Mouse (Mus musculus) ES-Bruce4 (cell line): ENCODE data around the gene Gm26657. TPM values are rescaled to one million over a fixed set of nuclear protein-coding genes. Genes with fewer than 3 reads are reported as not detected.
A peak's percentile ranks its signal among the peaks of the same experiment; 100 is the strongest.

ENCODE experiments used
- H3K27ac ChIP-seq: 2 replicates; pipeline ENCODE4 v1.5.1; 2012; ENCODE audit warnings: low read length, inconsistent platforms; ENCODE audit not compliant: insufficient read depth
- H3K27me3 ChIP-seq: 2 replicates; pipeline ENCODE4 v1.6.1; 2012; ENCODE audit warnings: mild to moderate bottlenecking, low read length, inconsistent platforms; ENCODE audit not compliant: control insufficient read depth, poor library complexity, insufficient read depth, severe bottlenecking
- H3K36me3 ChIP-seq: 2 replicates; pipeline ENCODE4 v1.6.1; 2012; ENCODE audit warnings: inconsistent platforms, mild to moderate bottlenecking, low read length, moderate library complexity; ENCODE audit not compliant: control insufficient read depth, poor library complexity, insufficient read depth, severe bottlenecking
- H3K4me1 ChIP-seq: one replicate; pipeline ENCODE4 v1.8.1; 2011; ENCODE audit warnings: low read length; ENCODE audit not compliant: control insufficient read depth, insufficient read depth
- H3K4me3 ChIP-seq: 2 replicates; pipeline ENCODE4 v1.5.1; 2011; ENCODE audit warnings: low read depth, mild to moderate bottlenecking, low read length
- H3K9ac ChIP-seq: 2 replicates; pipeline ENCODE4 v1.6.1; 2012; ENCODE audit warnings: low read depth, mild to moderate bottlenecking, inconsistent platforms; ENCODE audit not compliant: poor library complexity, severe bottlenecking
- H3K9me3 ChIP-seq: replicated peaks from 2 replicates; pipeline ENCODE4 v1.6.1; 2012; ENCODE audit warnings: mild to moderate bottlenecking, low read length, inconsistent platforms; ENCODE audit not compliant: control insufficient read depth, poor library complexity, insufficient read depth, severe bottlenecking
- CTCF ChIP-seq: IDR thresholded peaks from one replicate; pipeline ENCODE4 v1.8.1; 2011; ENCODE audit warnings: low read depth, low read length
- EP300 ChIP-seq: IDR thresholded peaks from 2 replicates; pipeline ENCODE4 v1.6.1; 2011; ENCODE audit warnings: low read depth, low read length; ENCODE audit not compliant: insufficient read depth
- POLR2A ChIP-seq: IDR thresholded peaks from one replicate; pipeline ENCODE4 v1.8.1; 2011; ENCODE audit warnings: low read length; ENCODE audit not compliant: insufficient read depth
- polyA plus RNA-seq: library from polyadenylated mRNA; stranded (reverse); fragments of >200 nt; gene quantifications from 2 replicates; pipeline ENCODE4 v1.2.4, GENCODE M21; 2011; ENCODE audit warnings: low read depth; ENCODE audit not compliant: missing spikeins, insufficient read depth, insufficient read length

The Gm26657 gene
- polyA plus RNA-seq, 1 experiment = not detected

DNA sequence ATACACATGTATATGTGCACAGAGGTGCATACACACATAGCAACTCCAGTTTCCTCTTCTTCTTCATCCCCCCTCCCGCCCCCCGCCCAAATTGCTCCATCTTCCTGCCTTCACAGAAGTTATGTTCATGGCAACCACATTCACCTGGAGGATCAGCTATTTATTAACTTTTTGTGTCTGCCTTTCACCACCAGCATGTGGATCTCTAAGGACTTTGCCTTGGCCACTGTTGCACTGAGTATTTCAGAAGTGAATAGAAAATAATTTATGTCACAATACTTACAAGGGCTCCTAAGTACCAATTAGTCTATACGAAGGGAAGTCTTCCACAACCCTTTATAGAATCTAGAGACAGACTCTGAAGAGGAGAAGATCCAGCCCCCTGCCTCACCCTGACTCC lies 21.9 kb upstream of the Gm26657 start:
- peaks cover 2% of the 10 kb centered on the region for H3K4me1 ChIP-seq

DNA sequence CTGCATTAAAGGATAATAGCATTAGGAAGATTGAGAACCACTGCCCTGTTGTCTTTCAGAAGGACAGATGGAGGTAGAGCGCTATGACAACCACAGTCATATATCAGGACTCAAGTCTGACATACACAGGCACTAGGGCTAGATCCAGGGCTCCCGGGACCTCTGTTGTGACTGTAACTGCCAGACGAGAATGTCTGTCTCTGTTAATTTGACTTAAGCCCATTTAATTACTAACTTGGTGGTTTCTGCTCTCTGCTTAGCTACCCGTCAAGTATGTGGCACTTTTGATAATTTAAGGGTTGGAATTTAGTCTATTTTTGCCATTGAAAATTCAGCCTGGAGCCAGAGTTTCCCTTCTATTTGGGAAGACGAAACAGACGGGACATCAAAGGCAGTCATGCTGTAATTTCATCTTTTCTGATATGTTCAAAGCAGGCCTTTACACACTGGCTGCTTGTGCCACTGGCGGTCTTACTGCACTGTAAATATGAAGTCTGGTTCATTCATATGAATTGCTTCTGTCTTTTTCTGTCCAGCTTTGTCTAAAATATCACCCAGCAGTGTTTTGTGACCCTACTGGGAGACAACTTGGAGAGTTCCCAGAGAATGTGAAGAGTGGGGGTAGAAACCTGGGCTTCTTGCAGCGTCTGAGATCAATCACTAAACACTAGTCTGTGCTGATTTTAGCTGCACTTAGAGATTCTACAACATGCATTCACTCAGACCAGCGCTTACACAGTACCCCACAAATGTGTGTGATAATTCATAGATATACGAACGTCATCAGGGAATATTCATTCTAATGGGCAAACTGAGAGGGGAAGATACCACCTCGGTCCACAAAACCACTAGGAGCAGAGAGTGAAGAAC lies 21.1 kb upstream of the Gm26657 start:
- no peak overlapping the region for H3K4me3 ChIP-seq
- no peaks in the 10 kb centered on the region for H3K27me3 ChIP-seq
- H3K36me3 ChIP-seq = no peaks in the 10 kb centered on the region
- no peaks in the 10 kb centered on the region for H3K9me3 ChIP-seq
- TF ChIP-seq EP300 = no peak
- no peak for TF ChIP-seq POLR2A
- TF ChIP-seq CTCF = no peak
- no peak overlapping the region for H3K9ac ChIP-seq
- no peak overlapping the region for H3K27ac ChIP-seq
- H3K4me1 ChIP-seq = peaks cover 2% of the 10 kb centered on the region

More for the DNA sequence above, 21.9 kb upstream of the Gm26657 start:
- no peak overlapping the region for H3K27ac ChIP-seq
- H3K36me3 ChIP-seq = no peaks in the 10 kb centered on the region
- H3K27me3 ChIP-seq = no peaks in the 10 kb centered on the region
- H3K9me3 ChIP-seq = no peaks in the 10 kb centered on the region
- H3K4me3 ChIP-seq = no peak overlapping the region
- H3K9ac ChIP-seq = no peak overlapping the region
- TF ChIP-seq POLR2A = no peak

- Histone ChIP-seq H3K4me3 (no peak overlapping the region), H3K9me3 (no peaks in the 10 kb centered on the region), H3K4me1 (peaks cover 2% of the 10 kb centered on the region), H3K36me3 (no peaks in the 10 kb centered on the region), H3K9ac (no peak overlapping the region), H3K27ac (no peak overlapping the region), H3K27me3 (no peaks in the 10 kb centered on the region)
- no peak for TF ChIP-seq CTCF
- no peak for TF ChIP-seq EP300
- no peak for TF ChIP-seq POLR2A
Measured at GRCm38 (mm10) chr4:56719456-56719855, 20.4 kb upstream of the Gm26657 start.

- no peaks in the 10 kb centered on the region for H3K36me3 ChIP-seq
- TF ChIP-seq POLR2A (no peak), CTCF (no peak), EP300 (no peak)
- H3K4me1 ChIP-seq = peaks cover 2% of the 10 kb centered on the region
- H3K9me3 ChIP-seq = no peaks in the 10 kb centered on the region
- no peak overlapping the region for H3K27ac ChIP-seq
- H3K4me3 ChIP-seq = no peak overlapping the region
- H3K27me3 ChIP-seq = no peaks in the 10 kb centered on the region
- H3K9ac ChIP-seq = no peak overlapping the region
Measured at GRCm38 (mm10) chr4:56720403-56720802, 19.5 kb upstream of the Gm26657 start.

DNA sequence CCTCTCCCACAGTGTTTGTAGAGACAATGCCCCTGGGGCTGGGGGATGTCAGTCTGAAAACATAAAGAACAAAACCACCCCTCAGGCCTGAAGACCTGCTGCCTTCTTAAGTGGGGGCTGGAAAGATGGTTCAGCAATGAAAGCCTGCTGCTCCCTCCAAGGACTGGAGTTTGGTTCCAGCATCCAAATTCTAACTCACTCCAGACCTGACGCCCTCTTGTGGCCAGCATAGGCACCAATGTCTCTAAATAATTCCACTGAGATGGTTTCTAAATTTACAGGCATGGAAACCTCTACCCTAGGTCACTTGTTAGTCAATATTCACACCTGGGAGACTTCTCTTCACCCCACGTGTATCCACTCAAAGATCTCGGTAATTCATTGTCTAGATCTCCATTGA lies 18.4 kb upstream of the Gm26657 start:
- Histone ChIP-seq H3K9me3 (no peaks in the 10 kb centered on the region), H3K4me3 (no peak overlapping the region), H3K9ac (no peak overlapping the region), H3K27me3 (no peaks in the 10 kb centered on the region), H3K27ac (no peak overlapping the region), H3K36me3 (no peaks in the 10 kb centered on the region), H3K4me1 (peaks cover 2% of the 10 kb centered on the region)
- TF ChIP-seq POLR2A (no peak), CTCF (peak; percentile 54)

DNA sequence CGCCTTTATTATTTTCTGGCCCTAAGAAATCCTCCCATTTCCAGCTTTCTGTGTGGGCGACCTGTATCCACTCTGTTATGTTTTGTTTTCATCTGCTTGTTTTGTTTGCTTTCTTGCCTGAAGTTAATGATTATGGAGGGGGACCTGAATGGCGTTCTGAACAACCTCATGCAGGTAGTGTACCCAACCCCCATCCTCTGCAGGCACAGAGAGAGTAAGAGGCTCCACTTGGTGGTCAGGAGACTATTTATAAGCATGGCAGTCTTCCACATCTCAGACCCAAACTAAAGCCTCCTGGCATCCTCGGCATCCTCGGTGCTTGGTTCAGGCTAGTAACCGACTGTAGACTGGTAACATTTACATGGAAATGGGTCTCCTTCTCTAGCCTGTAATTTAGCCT lies 17.5 kb upstream of the Gm26657 start:
- Histone ChIP-seq H3K4me1 (peaks cover 2% of the 10 kb centered on the region), H3K4me3 (no peak overlapping the region), H3K27me3 (no peaks in the 10 kb centered on the region), H3K9ac (no peak overlapping the region), H3K36me3 (no peaks in the 10 kb centered on the region), H3K27ac (no peak overlapping the region), H3K9me3 (no peaks in the 10 kb centered on the region)
- TF ChIP-seq CTCF (no peak), POLR2A (no peak), EP300 (no peak)
